Mouse (Mus musculus) forebrain, embryonic 12.5 days (tissue): ENCODE measurements around the gene Cfp. TPM values are rescaled to one million over a fixed set of nuclear protein-coding genes. Genes with fewer than 3 reads are reported as not detected.

ENCODE experiments used
- ATAC-seq: fragments of 200-750 bp; cut with Nextera tagmentation; 2 replicates; pipeline ENCODE4 v1.8.0; 2017; ENCODE audit warnings: moderate TSS enrichment; ENCODE audit not compliant: low FRiP score
- H3K27ac ChIP-seq: fragments of 300-500 bp; sonication (generic); 2 replicates; pipeline ENCODE4 v1.5.1; 2016; ENCODE audit warnings: mild to moderate bottlenecking
- H3K27me3 ChIP-seq: fragments of 300-500 bp; sonication (generic); 2 replicates; pipeline ENCODE4 v1.6.1; 2016; ENCODE audit warnings: mild to moderate bottlenecking
- H3K36me3 ChIP-seq: fragments of 300-500 bp; sonication (generic); replicated peaks from 2 replicates; pipeline ENCODE4 v1.6.1; 2016; ENCODE audit warnings: mild to moderate bottlenecking
- H3K4me1 ChIP-seq: fragments of 300-500 bp; sonication (generic); 2 replicates; pipeline ENCODE4 v1.6.1; 2016
- H3K4me2 ChIP-seq: fragments of 300-500 bp; sonication (generic); 2 replicates; pipeline ENCODE4 v1.6.1; 2016; ENCODE audit warnings: mild to moderate bottlenecking, moderate library complexity
- H3K4me3 ChIP-seq: fragments of 300-500 bp; sonication (generic); replicated peaks from 2 replicates; pipeline ENCODE4 v1.5.1; 2016; ENCODE audit warnings: mild to moderate bottlenecking
- H3K9ac ChIP-seq: fragments of 300-500 bp; sonication (generic); 2 replicates; pipeline ENCODE4 v1.6.1; 2016; ENCODE audit warnings: mild to moderate bottlenecking
- H3K9me3 ChIP-seq: fragments of 300-500 bp; sonication (generic); 2 replicates; pipeline ENCODE4 v1.6.1; 2016
- WGBS: fragments of 180-500 bp; shearing (Covaris S2); methylation state at CpG from one replicate; pipeline ENCODE4 v1.1.7; 2016; 5-methylcytosine and 5-hydroxymethylcytosine counted together
- polyA plus RNA-seq: library from polyadenylated mRNA; unstranded; fragments of >200 nt; fragmentation: Nextera tagmentation; extraction: Ambion mirVana; gene quantifications from 2 replicates; pipeline ENCODE4 v1.2.1, GENCODE M21; 2016

Cfp gene
- 4.2 and 6.0 TPM in 2 replicates for polyA plus RNA-seq

GRCm38 (mm10) chrX:20931364-20931763, at the start of gene Cfp:
Cfp (minus strand) TSS chrX:20931555.
- Histone ChIP-seq H3K4me2 (no peak within 1 kb of the TSS), H3K9me3 (no peaks in the 10 kb centered on the region), H3K36me3 (peaks cover 20% of the 10 kb centered on the region), H3K27me3 (no peaks in the 10 kb centered on the region), H3K27ac (no peak within 1 kb of the TSS), H3K9ac (no peak within 1 kb of the TSS), H3K4me3 (no peak within 1 kb of the TSS), H3K4me1 (no peaks in the 10 kb centered on the region)
- 83% methylated on average over 1 of the region's 1 CpGs for WGBS
- no peak for ATAC-seq

GRCm38 (mm10) chrX:20980901-20981300, 49.5 kb upstream of the Cfp start:
- no peaks in the 10 kb centered on the region for H3K27me3 ChIP-seq
- no peak for ATAC-seq
- H3K4me3 ChIP-seq = no peak overlapping the region
- H3K4me1 ChIP-seq = no peaks in the 10 kb centered on the region
- H3K4me2 ChIP-seq = no peak overlapping the region
- no peak overlapping the region for H3K9ac ChIP-seq
- H3K27ac ChIP-seq = no peak overlapping the region
- no peaks in the 10 kb centered on the region for H3K9me3 ChIP-seq
- no peaks in the 10 kb centered on the region for H3K36me3 ChIP-seq
- 83% methylated on average over 1 of the region's 1 CpGs for whole genome bisulfite sequencing

GRCm38 (mm10) chrX:20961477-20962378, 30.4 kb upstream of the Cfp start, which contains the start of gene Uxt:
Uxt (minus strand) TSS chrX:20962017.
- Histone ChIP-seq H3K4me2 (peak within 1 kb of the TSS; percentile 51), H3K4me1 (no peaks in the 10 kb centered on the region), H3K36me3 (no peaks in the 10 kb centered on the region), H3K27ac (peak within 1 kb of the TSS; percentile 42; the same call in 1 of the 2 replicates), H3K9me3 (no peaks in the 10 kb centered on the region), H3K27me3 (no peaks in the 10 kb centered on the region), H3K9ac (peak within 1 kb of the TSS; percentile 38; the same call in 1 of the 2 replicates), H3K4me3 (peak within 1 kb of the TSS; percentile 50)
- 16% methylated on average over 57 of the region's 57 CpGs for WGBS
- ATAC-seq = peak; percentile 98

GRCm38 (mm10) chrX:20950191-20950880, 19.0 kb upstream of the Cfp start, which contains the start of gene Elk1:
Elk1 (minus strand) TSS chrX:20950608.
- Histone ChIP-seq H3K27ac (peak within 1 kb of the TSS; percentile 60), H3K4me1 (peaks cover 7% of the 10 kb centered on the region; the same call in 1 of the 2 replicates), H3K4me2 (peak within 1 kb of the TSS; percentile 52), H3K4me3 (peak within 1 kb of the TSS; percentile 61), H3K27me3 (no peaks in the 10 kb centered on the region), H3K9ac (peak within 1 kb of the TSS; percentile 60), H3K36me3 (no peaks in the 10 kb centered on the region), H3K9me3 (no peaks in the 10 kb centered on the region)
- 16% methylated on average over 28 of the region's 30 CpGs for WGBS
- ATAC-seq = peak; percentile 98

- H3K27ac ChIP-seq = no peak overlapping the region
- 5% methylated on average over 4 of the region's 4 CpGs for WGBS
- H3K36me3 ChIP-seq = no peaks in the 10 kb centered on the region
- H3K4me2 ChIP-seq = no peak overlapping the region
- no peak overlapping the region for H3K4me3 ChIP-seq
- H3K9me3 ChIP-seq = no peaks in the 10 kb centered on the region
- no peak overlapping the region for H3K9ac ChIP-seq
- H3K4me1 ChIP-seq = peaks cover 7% of the 10 kb centered on the region; the same call in 1 of the 2 replicates
- no peak for ATAC-seq
- H3K27me3 ChIP-seq = no peaks in the 10 kb centered on the region
Observed at GRCm38 (mm10) chrX:20946055-20946454, 14.7 kb upstream of the Cfp start.

- peaks cover 25% of the 10 kb centered on the region for H3K36me3 ChIP-seq
- H3K27me3 ChIP-seq = no peaks in the 10 kb centered on the region
Observed at GRCm38 (mm10) chrX:20931963-20932362, 608 bp upstream of the Cfp start.

GRCm38 (mm10) chrX:20929859-20930258, 1.5 kb downstream of the Cfp start:
- H3K27me3 ChIP-seq = no peaks in the 10 kb centered on the region
- no peaks in the 10 kb centered on the region for H3K9me3 ChIP-seq
- no peak overlapping the region for H3K27ac ChIP-seq
- H3K4me1 ChIP-seq = no peaks in the 10 kb centered on the region
- no peak overlapping the region for H3K4me2 ChIP-seq
- ATAC-seq = no peak
- H3K9ac ChIP-seq = no peak overlapping the region
- no peak overlapping the region for H3K4me3 ChIP-seq
- H3K36me3 ChIP-seq = peaks cover 13% of the 10 kb centered on the region
- 100% methylated on average over 1 of the region's 1 CpGs for WGBS

More at GRCm38 (mm10) chrX:20931963-20932362, 608 bp upstream of the Cfp start:
- Histone ChIP-seq H3K9ac (no peak overlapping the region), H3K4me2 (no peak overlapping the region), H3K9me3 (no peaks in the 10 kb centered on the region), H3K4me3 (no peak overlapping the region), H3K27ac (no peak overlapping the region), H3K4me1 (no peaks in the 10 kb centered on the region)
- 92% methylated on average over 1 of the region's 1 CpGs for WGBS
- ATAC-seq = no peak

- Histone ChIP-seq H3K4me3 (no peak overlapping the region), H3K9me3 (no peaks in the 10 kb centered on the region), H3K4me2 (no peak overlapping the region), H3K9ac (no peak overlapping the region), H3K27me3 (no peaks in the 10 kb centered on the region), H3K36me3 (peaks cover 13% of the 10 kb centered on the region), H3K27ac (no peak overlapping the region), H3K4me1 (no peaks in the 10 kb centered on the region)
- ATAC-seq = no peak
Observed at GRCm38 (mm10) chrX:20924976-20925375, 6.4 kb downstream of the Cfp start.

- Histone ChIP-seq H3K27ac (no peak overlapping the region), H3K4me2 (no peak overlapping the region), H3K27me3 (no peaks in the 10 kb centered on the region), H3K9ac (no peak overlapping the region), H3K9me3 (no peaks in the 10 kb centered on the region), H3K4me3 (no peak overlapping the region), H3K36me3 (peaks cover 13% of the 10 kb centered on the region), H3K4me1 (no peaks in the 10 kb centered on the region)
- 74% methylated on average over 1 of the region's 1 CpGs for WGBS
- no peak for ATAC-seq
Observed at GRCm38 (mm10) chrX:20923506-20923905, 7.8 kb downstream of the Cfp start.

- H3K4me2 ChIP-seq = peak overlapping the region; percentile 65
- H3K9me3 ChIP-seq = no peaks in the 10 kb centered on the region
- H3K36me3 ChIP-seq = 0 out of 2 replicates have a peak, but pooled peaks cover 5% of the 10 kb centered on the region
- no peak overlapping the region for H3K9ac ChIP-seq
- WGBS = 57% methylated on average over 5 of the region's 5 CpGs
- H3K4me3 ChIP-seq = peak overlapping the region; percentile 52
- no peak overlapping the region; the same call in 1 of the 2 replicates for H3K27ac ChIP-seq
- H3K27me3 ChIP-seq = no peaks in the 10 kb centered on the region
- ATAC-seq = peak; percentile 34; the same call in 1 of the 2 replicates
- H3K4me1 ChIP-seq = no peaks in the 10 kb centered on the region
Observed at GRCm38 (mm10) chrX:20921366-20921765, 10.0 kb downstream of the Cfp start.

GRCm38 (mm10) chrX:20920844-20921364, 10.5 kb downstream of the Cfp start, which contains the start of gene Syn1:
Syn1 (minus strand) TSS chrX:20921004.
- H3K4me2 ChIP-seq = peak within 1 kb of the TSS; percentile 65
- peak; percentile 97 for ATAC-seq
- peak within 1 kb of the TSS; percentile 56 for H3K9ac ChIP-seq
- 0 out of 2 replicates have a peak, but pooled peaks cover 5% of the 10 kb centered on the region for H3K36me3 ChIP-seq
- no peaks in the 10 kb centered on the region for H3K27me3 ChIP-seq
- no peaks in the 10 kb centered on the region for H3K4me1 ChIP-seq
- H3K4me3 ChIP-seq = peak within 1 kb of the TSS; percentile 52
- H3K27ac ChIP-seq = peak within 1 kb of the TSS; percentile 36; the same call in 1 of the 2 replicates
- no peaks in the 10 kb centered on the region for H3K9me3 ChIP-seq
- WGBS = 17% methylated on average over 10 of the region's 44 CpGs
